Mouse (Mus musculus): ENCODE data around the gene Fignl1.
A peak's percentile ranks its signal among the peaks of the same experiment; 100 is the strongest.

The Fignl1 gene

GRCm38 (mm10) chr11:11808820-11809403, at the start of gene Fignl1:
Gene Fignl1 (minus strand): TSS chr11:11808962.
- DNase-seq (ENCODE audit: low read depth, low spot score) = peak; percentile 85

DNA sequence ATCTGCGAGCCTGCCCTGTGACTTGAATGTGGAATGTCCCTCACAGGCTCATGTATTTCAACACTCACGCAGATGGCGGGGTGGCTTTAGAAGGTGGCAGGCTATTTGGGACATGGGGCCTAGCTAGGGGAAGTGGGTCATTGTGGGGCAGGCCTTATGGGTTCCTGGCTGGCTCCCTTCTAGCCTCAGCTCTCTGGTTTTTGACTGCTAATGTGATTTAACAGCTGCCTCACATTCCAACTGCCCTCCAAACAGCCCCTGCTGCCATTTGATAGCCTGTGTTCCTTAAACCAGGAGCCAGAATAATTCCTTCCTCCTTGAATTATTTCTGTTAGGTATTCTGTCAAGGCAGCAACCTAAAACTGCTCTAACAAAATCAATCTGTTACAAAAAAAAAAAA, 48.2 kb upstream of the Fignl1 start:
- DNase-seq (ENCODE audit: low read depth, low spot score) = no peak

GRCm38 (mm10) chr11:11855685-11856131, 46.9 kb upstream of the Fignl1 start:
- no peak for DNase-seq (ENCODE audit: low read depth, low spot score)

- no peak for DNase-seq (ENCODE audit: low read depth, low spot score)
Measured at GRCm38 (mm10) chr11:11855061-11855672, 46.4 kb upstream of the Fignl1 start.

DNA sequence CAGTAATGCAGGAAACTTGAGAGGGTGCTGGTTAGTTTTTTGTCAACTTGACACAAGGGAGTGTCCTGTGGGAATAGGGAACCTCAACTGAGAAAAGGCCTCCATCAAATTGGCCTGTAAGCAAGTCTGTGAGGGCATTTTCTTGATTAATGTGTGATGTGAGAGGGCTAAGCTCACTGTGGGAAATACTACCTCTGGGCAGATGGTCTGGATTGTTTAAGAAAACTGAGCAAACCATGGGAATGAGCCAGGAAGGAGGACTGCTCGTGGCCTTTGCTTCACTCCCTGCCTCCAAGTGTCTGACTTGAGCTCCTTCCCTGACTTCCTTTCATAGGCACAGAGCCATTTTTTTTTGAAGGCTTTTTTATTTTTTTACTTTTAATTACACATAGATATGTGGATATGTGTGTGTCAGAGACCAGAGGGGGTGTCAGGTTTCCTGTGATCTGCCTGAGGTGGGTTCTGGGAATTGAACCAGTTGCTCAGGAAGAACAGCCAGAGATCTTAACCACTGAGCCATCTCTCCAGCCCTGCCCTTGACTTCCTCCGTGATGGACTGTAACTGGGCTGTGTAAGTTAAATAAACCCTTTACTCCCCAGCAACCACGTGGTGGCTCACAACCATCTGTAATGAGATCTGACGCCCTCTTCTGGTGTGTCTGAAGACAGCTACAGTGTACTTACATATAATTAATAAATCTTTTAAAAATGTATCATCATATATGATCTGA, 45.1 kb upstream of the Fignl1 start:
- no peak for DNase-seq (ENCODE audit: low read depth, low spot score)

GRCm38 (mm10) chr11:11851957-11852505, 43.3 kb upstream of the Fignl1 start:
- no peak for DNase-seq (ENCODE audit: low read depth, low spot score)

DNA sequence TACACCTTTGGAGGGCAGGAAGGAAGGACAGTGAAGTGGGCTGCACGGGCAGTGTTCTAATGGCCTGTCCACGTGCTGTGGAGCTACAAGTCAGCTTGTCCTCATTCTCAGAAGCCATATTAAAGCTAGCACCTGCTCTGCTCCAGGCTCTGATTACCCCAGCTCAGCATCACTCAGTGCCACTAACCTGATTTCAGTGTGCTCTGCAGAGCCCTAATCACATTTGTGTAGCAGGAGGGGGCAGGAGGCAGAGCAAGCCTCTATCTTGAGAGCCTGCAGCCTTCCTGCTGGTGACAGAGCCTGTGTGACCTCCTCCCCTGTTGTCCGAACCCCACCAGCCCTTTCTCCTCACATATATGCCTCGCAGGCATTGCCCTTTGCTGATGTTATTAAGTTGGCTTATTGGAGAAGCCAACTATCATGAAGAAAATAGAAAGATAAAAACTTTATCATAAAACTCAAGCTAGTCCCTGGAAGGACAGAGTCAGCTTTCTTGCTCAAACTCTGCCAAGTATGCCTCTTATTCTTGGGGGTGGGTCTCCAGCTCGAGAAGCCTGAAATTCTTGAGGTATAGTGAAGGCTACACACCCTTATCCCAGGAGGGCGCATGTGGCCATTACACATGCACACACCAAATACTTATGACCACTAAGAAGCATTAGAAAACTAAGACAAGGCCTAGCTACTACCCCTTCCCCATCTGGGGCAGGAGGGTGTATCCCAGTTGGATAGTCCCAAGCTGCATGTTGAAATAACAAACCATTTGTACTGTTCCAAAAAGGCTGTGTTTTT, 41.9 kb upstream of the Fignl1 start:
- DNase-seq (ENCODE audit: low read depth, low spot score) = no peak

GRCm38 (mm10) chr11:11849513-11850311, 41.0 kb upstream of the Fignl1 start:
- no peak for DNase-seq (ENCODE audit: low read depth, low spot score)

- DNase-seq (ENCODE audit: low read depth, low spot score) = no peak
Measured at GRCm38 (mm10) chr11:11848467-11848866, 39.7 kb upstream of the Fignl1 start.

DNA sequence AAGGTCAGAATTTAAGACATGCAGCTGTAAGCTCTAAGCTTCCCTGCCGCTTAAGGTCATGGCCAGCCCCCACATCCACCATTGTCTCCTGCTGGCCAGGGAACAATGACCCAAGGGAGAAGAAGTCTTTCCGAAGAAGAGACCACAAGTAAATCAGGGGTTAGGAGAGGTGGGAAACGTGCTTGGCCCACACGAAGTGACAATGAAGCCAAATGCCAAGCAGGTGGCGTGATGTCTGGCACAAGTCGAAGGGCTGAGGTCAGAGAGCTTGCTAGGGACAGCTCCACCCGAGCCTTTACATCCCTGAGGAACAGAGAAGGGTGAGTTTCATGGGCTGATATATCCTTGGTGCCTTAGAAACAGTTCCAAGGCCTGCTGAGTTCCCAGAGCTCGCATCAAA, 36.3 kb upstream of the Fignl1 start:
- DNase-seq (ENCODE audit: low read depth, low spot score) = no peak

DNA sequence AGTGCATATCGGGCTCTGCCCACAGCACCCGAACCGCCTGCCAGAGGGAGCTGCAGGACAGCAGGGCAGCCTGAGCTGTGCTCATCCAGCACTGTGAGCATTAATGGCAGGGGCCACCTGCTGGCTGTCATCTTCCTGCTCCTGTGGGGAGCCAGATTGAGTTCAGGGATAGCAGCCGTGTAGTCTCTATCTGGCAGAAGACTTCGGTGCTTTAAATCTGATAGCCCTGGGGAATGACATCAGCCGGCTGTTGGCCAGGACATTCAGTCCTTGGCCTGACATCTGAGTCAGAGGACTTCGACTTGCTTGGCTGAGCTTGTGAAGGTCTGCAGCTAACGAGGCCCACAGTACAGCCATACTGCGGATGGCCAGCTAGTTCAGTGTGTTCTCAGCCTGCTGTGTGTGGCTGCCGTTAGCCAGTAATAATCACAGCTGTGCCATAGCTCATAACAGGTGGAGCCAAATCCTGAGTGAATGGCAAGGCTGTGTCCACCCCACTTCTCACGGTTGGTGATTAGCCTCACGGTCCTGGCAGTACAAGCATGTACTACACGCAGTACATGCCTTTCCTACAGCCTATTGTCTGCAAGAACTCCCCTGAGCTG, 35.7 kb upstream of the Fignl1 start:
- no peak for DNase-seq (ENCODE audit: low read depth, low spot score)

DNA sequence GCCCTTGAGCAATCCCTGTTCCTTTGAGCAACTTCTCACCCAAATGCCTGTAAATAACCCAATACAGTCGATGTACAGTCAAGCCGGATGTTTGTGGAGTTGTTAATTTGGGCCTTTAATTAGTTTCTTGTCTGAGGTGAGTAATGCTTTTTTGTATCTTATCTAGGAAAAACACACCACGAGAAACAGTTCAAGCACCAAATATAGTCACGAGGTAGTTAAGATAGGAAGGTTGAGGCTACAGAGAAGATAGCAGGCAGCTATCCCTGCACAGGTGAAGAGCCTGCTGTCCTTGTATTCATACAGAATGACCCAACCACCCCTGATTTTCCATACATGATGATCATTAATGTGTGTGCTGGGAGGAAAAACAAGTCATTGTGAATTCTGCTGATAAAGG, 32.8 kb upstream of the Fignl1 start:
- no peak for DNase-seq (ENCODE audit: low read depth, low spot score)

DNA sequence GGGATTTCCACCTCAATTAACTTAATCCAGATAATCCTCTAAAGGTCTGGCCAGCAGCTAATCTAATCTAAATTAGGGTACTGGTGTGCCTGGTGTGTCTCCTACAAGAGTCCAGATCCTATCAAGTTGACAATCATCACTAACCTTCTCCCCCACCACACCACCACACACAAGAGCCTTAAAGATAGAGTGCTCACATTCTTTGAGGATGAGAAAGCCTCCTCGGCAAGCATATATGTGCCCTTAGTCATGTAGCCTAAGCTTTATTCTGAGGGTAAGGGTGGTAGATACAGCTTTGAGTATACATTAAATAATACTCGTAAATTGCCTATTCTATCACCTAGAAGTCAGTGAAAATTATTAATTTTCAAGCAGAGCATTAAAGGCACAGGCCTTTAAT, 32.0 kb upstream of the Fignl1 start:
- no peak for DNase-seq (ENCODE audit: low read depth, low spot score)

GRCm38 (mm10) chr11:11839874-11840273, 31.1 kb upstream of the Fignl1 start:
- no peak for DNase-seq (ENCODE audit: low read depth, low spot score)

DNA sequence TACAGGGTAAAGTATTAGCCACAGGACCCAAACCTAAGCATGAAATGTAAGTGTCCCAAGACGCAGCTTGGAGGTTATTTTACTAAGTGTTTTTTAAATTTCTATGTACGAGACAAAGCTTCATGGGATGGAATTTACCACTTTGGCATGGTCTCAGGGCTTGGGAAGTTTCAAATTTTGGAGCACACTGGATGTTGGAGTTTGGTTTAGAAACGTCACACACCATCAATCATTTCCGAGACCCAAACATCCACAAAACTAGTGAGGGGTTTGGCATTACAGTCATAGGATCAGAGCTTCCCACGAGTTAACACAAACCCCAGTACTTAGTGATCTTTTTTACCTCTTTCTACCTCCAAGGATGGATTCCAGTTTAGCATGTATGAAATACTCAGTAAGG, 28.6 kb upstream of the Fignl1 start:
- no peak for DNase-seq (ENCODE audit: low read depth, low spot score)

DNA sequence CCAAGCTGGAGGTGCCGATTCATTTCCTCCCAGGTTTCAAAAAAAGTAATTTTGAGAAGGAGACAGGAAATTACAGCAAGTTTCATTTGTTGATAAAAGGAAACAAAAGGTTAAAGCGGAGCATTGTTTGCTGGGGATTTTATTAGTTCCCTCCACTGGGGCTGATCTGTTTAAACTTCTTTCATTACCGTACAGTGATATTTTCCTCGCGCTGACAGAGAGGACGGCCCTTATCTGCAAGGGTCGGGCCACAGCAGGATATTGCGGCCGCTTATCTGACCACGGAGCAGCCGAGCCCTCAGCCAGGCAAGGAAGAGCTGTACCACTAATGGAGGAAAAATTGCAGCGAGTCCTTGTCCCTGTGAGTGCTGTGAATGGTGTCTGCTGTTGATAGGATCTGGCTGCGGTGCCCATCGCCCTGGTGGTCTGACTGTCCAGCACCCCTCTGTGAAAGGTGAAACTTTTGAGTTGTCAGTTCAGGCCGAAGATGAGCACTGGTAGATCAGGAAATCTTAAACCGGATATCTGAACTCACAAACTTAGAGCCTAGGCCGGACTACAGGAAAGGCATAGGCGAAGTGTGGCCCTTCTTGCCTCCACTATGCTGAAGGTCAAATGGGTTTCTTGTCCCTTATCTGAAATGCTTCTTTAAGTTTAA, 28.1 kb upstream of the Fignl1 start:
- DNase-seq (ENCODE audit: low read depth, low spot score) = no peak

DNA sequence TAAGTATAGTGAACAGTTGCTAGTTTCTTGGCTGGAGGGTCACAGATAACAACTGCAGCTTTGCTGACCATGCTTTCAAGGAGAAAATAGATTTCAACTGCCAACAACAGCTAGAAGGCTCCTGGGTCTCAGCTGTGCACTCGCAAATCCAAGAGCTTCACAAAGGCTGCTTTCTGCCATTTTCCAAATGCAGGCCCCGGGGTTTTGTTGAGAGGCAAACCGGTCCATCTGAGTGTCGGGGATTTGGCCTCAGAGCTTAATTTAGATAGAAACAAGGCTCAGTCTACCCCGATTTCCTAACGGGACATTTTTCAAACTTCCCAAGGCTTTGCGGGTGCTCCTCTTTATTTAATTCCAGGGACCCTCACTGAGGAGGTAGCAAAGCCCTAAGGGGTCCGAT, 27.5 kb upstream of the Fignl1 start:
- DNase-seq (ENCODE audit: low read depth, low spot score) = no peak

- no peak for DNase-seq (ENCODE audit: low read depth, low spot score)
Measured at GRCm38 (mm10) chr11:11835791-11836190, 27.0 kb upstream of the Fignl1 start.

- no peak for DNase-seq (ENCODE audit: low read depth, low spot score)
Measured at GRCm38 (mm10) chr11:11835361-11835760, 26.6 kb upstream of the Fignl1 start.

GRCm38 (mm10) chr11:11833100-11833499, 24.3 kb upstream of the Fignl1 start:
- DNase-seq (ENCODE audit: low read depth, low spot score) = no peak

Measured in brain, embryonic 18.5 days (tissue).